Mouse (Mus musculus) layer of hippocampus, adult 11-12 months (tissue): ENCODE data around the gene Gtf2ird1.
"Not testable (repeated sequence)": the region's sequence is repeated elsewhere in the genome, so short reads cannot be mapped to it uniquely, and the experiment has no call there.

ENCODE experiments used
- DNase-seq: peaks from one replicate; pipeline ENCODE4 v3.0.0; 2022; ENCODE audit warnings: low spot score

The Gtf2ird1 gene

GRCm38 (mm10) chr5:134456503-134456962 lies at the start of gene Gtf2ird1:
Gtf2ird1 (minus strand) TSS chr5:134456716.
- DNase-seq: peak; percentile 84

- DNase-seq: peak; percentile 73
Observed at GRCm38 (mm10) chr5:134505810-134506292, 49.3 kb upstream of the Gtf2ird1 start.

GRCm38 (mm10) chr5:134502591-134502990 lies 46.1 kb upstream of the Gtf2ird1 start:
- no peak for DNase-seq

GRCm38 (mm10) chr5:134501453-134501852 lies 44.9 kb upstream of the Gtf2ird1 start:
- DNase-seq: no peak

GRCm38 (mm10) chr5:134500681-134501080 lies 44.2 kb upstream of the Gtf2ird1 start:
- no peak for DNase-seq

- peak; percentile 76 for DNase-seq
Observed at GRCm38 (mm10) chr5:134500062-134500461, 43.5 kb upstream of the Gtf2ird1 start.

GRCm38 (mm10) chr5:134497026-134497425 lies 40.5 kb upstream of the Gtf2ird1 start:
- DNase-seq: no peak

GRCm38 (mm10) chr5:134495796-134496195 lies 39.3 kb upstream of the Gtf2ird1 start:
- DNase-seq: no peak

GRCm38 (mm10) chr5:134494142-134494541 lies 37.6 kb upstream of the Gtf2ird1 start:
- peak; percentile 96 for DNase-seq

- DNase-seq: no peak
Observed at GRCm38 (mm10) chr5:134492956-134493355, 36.4 kb upstream of the Gtf2ird1 start.

GRCm38 (mm10) chr5:134491712-134492417 lies 35.3 kb upstream of the Gtf2ird1 start:
- peak; percentile 90 for DNase-seq

GRCm38 (mm10) chr5:134491206-134491605 lies 34.7 kb upstream of the Gtf2ird1 start:
- DNase-seq: no peak

GRCm38 (mm10) chr5:134490465-134490864 lies 33.9 kb upstream of the Gtf2ird1 start:
- DNase-seq: no peak

- DNase-seq: peak; percentile 43
Observed at GRCm38 (mm10) chr5:134489583-134489982, 33.1 kb upstream of the Gtf2ird1 start.

- DNase-seq: no peak
Observed at GRCm38 (mm10) chr5:134488596-134488995, 32.1 kb upstream of the Gtf2ird1 start.

- DNase-seq: no peak
Observed at GRCm38 (mm10) chr5:134488042-134488441, 31.5 kb upstream of the Gtf2ird1 start.

- peak; percentile 68 for DNase-seq
Observed at GRCm38 (mm10) chr5:134485900-134486665, 29.6 kb upstream of the Gtf2ird1 start.

GRCm38 (mm10) chr5:134485183-134485730 lies 28.7 kb upstream of the Gtf2ird1 start:
- DNase-seq: no peak

GRCm38 (mm10) chr5:134483291-134483690 lies 26.8 kb upstream of the Gtf2ird1 start:
- DNase-seq: no peak

GRCm38 (mm10) chr5:134482331-134482730 lies 25.8 kb upstream of the Gtf2ird1 start:
- DNase-seq: no peak

- DNase-seq: not testable (repeated sequence)
Observed at GRCm38 (mm10) chr5:134478886-134479285, 22.4 kb upstream of the Gtf2ird1 start.

GRCm38 (mm10) chr5:134475686-134476085 lies 19.2 kb upstream of the Gtf2ird1 start:
- not testable (repeated sequence) for DNase-seq
